Mouse (Mus musculus) limb, embryonic 12.5 days (tissue): ENCODE data around the gene Odf3l1. TPM values are rescaled to one million over a fixed set of nuclear protein-coding genes. Genes with fewer than 3 reads are reported as not detected.

Source experiments
- ATAC-seq: fragments of 200-750 bp; cut with Nextera tagmentation; 2 replicates; pipeline ENCODE4 v1.8.0; 2017; ENCODE audit warnings: low read depth, moderate TSS enrichment; ENCODE audit not compliant: insufficient number of reproducible peaks, insufficient read depth, low FRiP score, low TSS enrichment
- H3K27ac ChIP-seq: fragments of 300-500 bp; sonication (generic); 2 replicates; pipeline ENCODE4 v1.5.1; 2016; ENCODE audit warnings: mild to moderate bottlenecking, moderate library complexity
- H3K27me3 ChIP-seq: fragments of 300-500 bp; sonication (generic); 2 replicates; pipeline ENCODE4 v1.6.1; 2016; ENCODE audit warnings: mild to moderate bottlenecking, moderate library complexity
- H3K36me3 ChIP-seq: fragments of 300-500 bp; sonication (generic); 2 replicates; pipeline ENCODE4 v1.6.1; 2016; ENCODE audit warnings: mild to moderate bottlenecking, moderate library complexity
- H3K4me1 ChIP-seq: fragments of 300-500 bp; sonication (generic); replicated peaks from 2 replicates; pipeline ENCODE4 v1.6.1; 2016
- H3K4me2 ChIP-seq: fragments of 300-500 bp; sonication (generic); 2 replicates; pipeline ENCODE4 v1.6.1; 2016; ENCODE audit warnings: mild to moderate bottlenecking, moderate library complexity
- H3K4me3 ChIP-seq: fragments of 300-500 bp; sonication (generic); replicated peaks from 2 replicates; pipeline ENCODE4 v1.5.1; 2016; ENCODE audit warnings: mild to moderate bottlenecking
- H3K9ac ChIP-seq: fragments of 300-500 bp; sonication (generic); replicated peaks from 2 replicates; pipeline ENCODE4 v1.6.1; 2016; ENCODE audit warnings: mild to moderate bottlenecking, moderate library complexity
- H3K9me3 ChIP-seq: fragments of 300-500 bp; sonication (generic); 2 replicates; pipeline ENCODE4 v1.6.1; 2016; ENCODE audit warnings: mild to moderate bottlenecking, moderate library complexity
- WGBS: fragments of 180-500 bp; shearing (Covaris S2); methylation state at CpG from one replicate; pipeline ENCODE4 v1.1.7; 2016; 5-methylcytosine and 5-hydroxymethylcytosine counted together
- polyA plus RNA-seq: library from polyadenylated mRNA; unstranded; fragments of >200 nt; fragmentation: Nextera tagmentation; extraction: Ambion mirVana; gene quantifications from 2 replicates; pipeline ENCODE4 v1.2.1, GENCODE M21; 2016

The Odf3l1 gene
- polyA plus RNA-seq, 1 experiment from 2014 or later = 0.53 TPM

GRCm38 (mm10) chr9:56866430-56866829 lies 2.0 kb upstream of the Odf3l1 start:
- 83% methylated on average over 5 of the region's 5 CpGs for WGBS
- H3K9ac ChIP-seq = peak overlapping the region; percentile 72
- peaks cover 79% of the 10 kb centered on the region for H3K4me1 ChIP-seq

GRCm38 (mm10) chr9:56865673-56866400 lies 1.4 kb upstream of the Odf3l1 start:
- H3K9me3 ChIP-seq = no peaks in the 10 kb centered on the region
- peaks cover 74% of the 10 kb centered on the region for H3K4me1 ChIP-seq
- no peaks in the 10 kb centered on the region for H3K36me3 ChIP-seq
- peaks cover 4% of the 10 kb centered on the region; the same call in 1 of the 2 replicates for H3K27me3 ChIP-seq
- H3K4me2 ChIP-seq = peak overlapping the region; percentile 68
- H3K9ac ChIP-seq = peak overlapping the region; percentile 72
- no peak for ATAC-seq
- peak overlapping the region; percentile 76; the same call in 1 of the 2 replicates for H3K27ac ChIP-seq
- peak overlapping the region; percentile 51 for H3K4me3 ChIP-seq
- 66% methylated on average over 11 of the region's 11 CpGs for WGBS

More at GRCm38 (mm10) chr9:56866430-56866829, 2.0 kb upstream of the Odf3l1 start:
- no peaks in the 10 kb centered on the region for H3K36me3 ChIP-seq
- no peak for ATAC-seq
- peak overlapping the region; percentile 68 for H3K4me2 ChIP-seq
- peak overlapping the region; percentile 76; the same call in 1 of the 2 replicates for H3K27ac ChIP-seq
- peaks cover 4% of the 10 kb centered on the region; the same call in 1 of the 2 replicates for H3K27me3 ChIP-seq
- H3K9me3 ChIP-seq = no peaks in the 10 kb centered on the region
- H3K4me3 ChIP-seq = peak overlapping the region; percentile 51

- WGBS = 2% methylated on average over 24 of the region's 24 CpGs
- Histone ChIP-seq H3K9ac (peak within 1 kb of the TSS; percentile 72), H3K27me3 (peaks cover 4% of the 10 kb centered on the region; the same call in 1 of the 2 replicates), H3K4me2 (peak within 1 kb of the TSS; percentile 68), H3K9me3 (no peaks in the 10 kb centered on the region), H3K4me1 (peaks cover 75% of the 10 kb centered on the region), H3K4me3 (peak within 1 kb of the TSS; percentile 51), H3K27ac (peak within 1 kb of the TSS; percentile 76), H3K36me3 (no peaks in the 10 kb centered on the region)
- peak; percentile 61; the same call in 1 of the 2 replicates for ATAC-seq
These were observed 353 bp upstream of the Odf3l1 start, which contains the start of gene Cspg4 for GRCm38 (mm10) chr9:56864832-56865231. TSS of gene Cspg4 (plus strand) at chr9:56865033.

GRCm38 (mm10) chr9:56862863-56863262 lies 1.6 kb downstream of the Odf3l1 start:
- WGBS = 59% methylated on average over 2 of the region's 2 CpGs
- Histone ChIP-seq H3K4me3 (no peak overlapping the region), H3K27ac (no peak overlapping the region), H3K9ac (no peak overlapping the region), H3K4me2 (no peak overlapping the region), H3K27me3 (peaks cover 4% of the 10 kb centered on the region; the same call in 1 of the 2 replicates), H3K36me3 (no peaks in the 10 kb centered on the region), H3K9me3 (no peaks in the 10 kb centered on the region), H3K4me1 (peaks cover 56% of the 10 kb centered on the region)
- no peak for ATAC-seq

GRCm38 (mm10) chr9:56860486-56861269 lies 3.8 kb downstream of the Odf3l1 start:
- Histone ChIP-seq H3K9ac (no peak overlapping the region), H3K27me3 (peaks cover 2% of the 10 kb centered on the region; the same call in 1 of the 2 replicates), H3K4me3 (no peak overlapping the region), H3K27ac (no peak overlapping the region), H3K9me3 (no peaks in the 10 kb centered on the region), H3K4me2 (no peak overlapping the region), H3K4me1 (peaks cover 34% of the 10 kb centered on the region), H3K36me3 (no peaks in the 10 kb centered on the region)
- ATAC-seq = no peak
- WGBS = 58% methylated on average over 15 of the region's 15 CpGs

- Histone ChIP-seq H3K27ac (no peak overlapping the region), H3K9me3 (no peaks in the 10 kb centered on the region), H3K4me2 (no peak overlapping the region), H3K4me3 (no peak overlapping the region), H3K9ac (no peak overlapping the region), H3K36me3 (no peaks in the 10 kb centered on the region), H3K27me3 (no peaks in the 10 kb centered on the region), H3K4me1 (peaks cover 27% of the 10 kb centered on the region)
- WGBS = 91% methylated on average over 3 of the region's 3 CpGs
- no peak for ATAC-seq
These were observed 4.4 kb downstream of the Odf3l1 start for GRCm38 (mm10) chr9:56860035-56860434.

- no peak for ATAC-seq
- WGBS = 17% methylated on average over 3 of the region's 3 CpGs
- Histone ChIP-seq H3K9ac (no peak overlapping the region), H3K27ac (no peak overlapping the region), H3K9me3 (no peaks in the 10 kb centered on the region), H3K4me2 (no peak overlapping the region), H3K27me3 (no peaks in the 10 kb centered on the region), H3K4me3 (no peak overlapping the region), H3K4me1 (peaks cover 8% of the 10 kb centered on the region), H3K36me3 (no peaks in the 10 kb centered on the region)
These were observed 7.0 kb downstream of the Odf3l1 start for GRCm38 (mm10) chr9:56857463-56857862.

GRCm38 (mm10) chr9:56851778-56852177 lies 12.7 kb downstream of the Odf3l1 start:
- Histone ChIP-seq H3K27me3 (peaks cover 1% of the 10 kb centered on the region; the same call in 1 of the 2 replicates), H3K9ac (no peak overlapping the region), H3K36me3 (no peaks in the 10 kb centered on the region), H3K9me3 (no peaks in the 10 kb centered on the region), H3K4me3 (no peak overlapping the region), H3K4me2 (no peak overlapping the region), H3K27ac (0 out of 2 replicates have a peak overlapping the region, but pooled peaks have one; percentile 35), H3K4me1 (peaks cover 12% of the 10 kb centered on the region)
- WGBS = 40% methylated on average over 11 of the region's 11 CpGs
- peak; percentile 67; the same call in 1 of the 2 replicates for ATAC-seq

GRCm38 (mm10) chr9:56850905-56851252 lies 13.6 kb downstream of the Odf3l1 start:
- WGBS = 82% methylated on average over 4 of the region's 4 CpGs
- no peak overlapping the region for H3K9ac ChIP-seq
- no peak overlapping the region for H3K4me3 ChIP-seq
- no peak overlapping the region for H3K4me2 ChIP-seq
- no peaks in the 10 kb centered on the region for H3K9me3 ChIP-seq
- H3K27ac ChIP-seq = no peak overlapping the region
- ATAC-seq = no peak
- H3K27me3 ChIP-seq = peaks cover 9% of the 10 kb centered on the region; the same call in 1 of the 2 replicates
- H3K36me3 ChIP-seq = no peaks in the 10 kb centered on the region
- peaks cover 12% of the 10 kb centered on the region for H3K4me1 ChIP-seq

GRCm38 (mm10) chr9:56850128-56850904 lies 14.2 kb downstream of the Odf3l1 start:
- Histone ChIP-seq H3K27me3 (peaks cover 15% of the 10 kb centered on the region; the same call in 1 of the 2 replicates), H3K4me3 (no peak overlapping the region), H3K4me1 (peaks cover 12% of the 10 kb centered on the region), H3K27ac (no peak overlapping the region), H3K9ac (no peak overlapping the region), H3K36me3 (no peaks in the 10 kb centered on the region), H3K4me2 (no peak overlapping the region), H3K9me3 (no peaks in the 10 kb centered on the region)
- no peak for ATAC-seq
- 78% methylated on average over 14 of the region's 14 CpGs for WGBS
